Mouse (Mus musculus): Measurements from ENCODE around the gene Tbc1d16. TPM values are rescaled to one million over a fixed set of nuclear protein-coding genes. Genes with fewer than 3 reads are reported as not detected.
A peak's percentile ranks its signal among the peaks of the same experiment; 100 is the strongest.
"Not testable (repeated sequence)": the region's sequence is repeated elsewhere in the genome, so short reads cannot be mapped to it uniquely, and the experiment has no call there.

Gene Tbc1d16
- polyA plus RNA-seq (2021) = 17.4 TPM

DNA sequence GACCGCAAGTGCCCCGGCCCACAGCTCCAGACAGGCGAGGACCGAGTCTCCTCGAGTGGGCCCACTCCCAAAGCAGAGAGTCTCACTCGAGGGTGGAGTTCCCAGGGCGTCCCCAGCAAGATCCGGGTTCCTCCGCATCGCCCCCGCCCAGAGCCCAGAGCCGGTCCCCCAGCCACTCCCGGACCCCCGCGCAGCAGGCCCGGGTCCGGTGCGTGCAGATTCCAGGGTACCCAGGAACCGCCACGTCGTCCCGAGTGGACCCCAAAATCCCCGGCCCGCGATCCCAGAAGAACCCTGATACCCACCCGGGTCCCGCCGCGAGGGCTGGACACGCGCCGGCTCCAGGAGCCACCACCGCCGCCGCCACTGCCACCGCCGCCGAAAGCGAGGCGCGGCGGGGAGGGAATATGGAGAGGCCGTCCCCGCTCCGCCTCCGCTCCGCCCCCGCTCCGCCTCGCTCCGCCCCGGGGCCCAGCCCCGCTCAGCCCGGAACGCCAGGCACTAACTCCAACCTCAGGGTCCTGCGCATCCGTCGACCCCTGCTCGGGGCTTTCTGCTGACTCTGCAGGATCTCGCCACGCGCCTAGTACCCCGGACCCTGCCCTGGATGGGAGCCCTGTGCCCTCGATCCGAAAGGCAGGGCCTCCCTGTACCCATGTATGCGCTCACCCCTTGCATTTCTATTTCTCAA, at the start of gene Tbc1d16, which contains the start of gene Ccdc40:
Tbc1d16 (minus strand) TSS at position 409 of the 691 bp plus-strand sequence.
Ccdc40 (plus strand) TSS at position 482 of the 691 bp plus-strand sequence.
- peaks cover 8% of the 10 kb centered on the region for H3K27me3 ChIP-seq
- ChIA-PET CTCF (no interaction called here), POLR2A (interaction anchor here (1.6 kb wide), 1 partner anchor 22 kb away, joined by 4 read pairs; no protein-coding TSS in a partner anchor)
- DNase-seq (ENCODE audit: low read depth, low spot score) (no peak), ATAC-seq (peak; percentile 83)
- in situ Hi-C loops (cut with MboI; ENCODE audit: low pct_unique_long_range_greater_than_20kb) = no loop called here
- no peak for TF ChIP-seq CTCF (IDR thresholded peaks at IDR 0.05)

DNA sequence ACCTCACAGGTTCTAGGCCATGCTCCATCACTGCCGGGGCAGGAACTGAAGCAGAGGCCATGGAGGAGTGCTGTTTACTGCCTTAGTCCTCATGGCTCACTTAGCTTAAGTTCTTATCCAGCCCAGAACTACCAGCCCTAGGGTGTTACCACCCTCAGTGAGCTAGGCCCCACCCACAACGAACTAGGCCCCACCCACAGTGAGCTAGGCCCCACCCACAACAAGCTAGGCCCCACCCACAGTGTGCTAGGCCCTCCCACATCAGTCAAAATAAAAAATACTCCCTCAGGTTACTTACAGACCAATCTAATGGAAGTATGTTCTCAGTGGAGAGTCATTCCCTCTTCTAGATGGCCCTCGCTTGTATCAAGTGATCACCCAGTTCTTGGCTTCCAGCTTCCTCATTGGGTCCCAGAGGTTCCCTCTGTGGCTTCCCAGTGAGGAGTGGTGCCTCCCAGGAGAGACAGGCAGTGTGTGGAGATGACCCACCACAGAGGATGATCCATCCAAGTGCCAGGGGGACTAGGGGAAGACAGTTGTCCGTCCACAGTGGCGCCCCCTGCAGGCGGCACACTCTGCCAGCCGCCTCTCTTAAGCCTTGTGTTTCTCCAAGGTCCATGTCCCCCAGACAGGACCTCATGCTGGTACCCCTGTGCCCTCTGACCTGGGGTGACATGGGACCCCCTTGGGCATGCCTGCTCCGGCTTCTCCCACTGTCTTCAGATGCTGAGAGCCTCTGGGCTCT, 45.1 kb upstream of the Tbc1d16 start:
- CTCF ChIA-PET = interaction anchor here (1.0 to 1.8 kb wide), 4 partner anchors 11 to 64 kb away, joined by 3 to 10 read pairs (median 5); no protein-coding TSS in a partner anchor
- ATAC-seq = no peak
- no peak for DNase-seq (ENCODE audit: low read depth, low spot score)
- no peak for TF ChIP-seq CTCF (IDR thresholded peaks at IDR 0.05)
- in situ Hi-C loops (cut with MboI; ENCODE audit: low pct_unique_long_range_greater_than_20kb) = no loop called here
- no peaks in the 10 kb centered on the region for H3K27me3 ChIP-seq
- POLR2A ChIA-PET = interaction anchor here (0.6 to 1.0 kb wide), 2 partner anchors 13 to 26 kb away, joined by 3 read pairs; no protein-coding TSS in a partner anchor

DNA sequence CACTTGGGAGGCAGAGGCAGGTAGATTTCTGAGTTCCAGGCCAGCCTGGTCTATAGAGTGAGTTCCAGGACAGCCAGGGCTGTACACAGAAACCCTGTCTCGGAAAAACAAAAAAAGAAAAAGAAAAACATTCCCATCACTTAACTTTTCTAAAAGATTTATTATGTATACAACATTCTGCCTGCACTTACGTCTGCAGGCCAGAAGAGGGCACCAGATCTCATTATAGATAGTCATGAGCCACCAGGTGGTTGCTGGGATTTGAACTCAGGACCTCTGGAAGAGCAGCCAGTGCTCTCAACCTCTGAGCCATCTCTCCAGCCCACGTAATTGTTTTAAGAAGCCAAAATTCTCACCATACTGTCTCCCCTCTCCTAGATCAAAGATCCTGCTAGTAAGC, 44.2 kb upstream of the Tbc1d16 start:
- ATAC-seq; in situ Hi-C loops (cut with MboI; ENCODE audit: low pct_unique_long_range_greater_than_20kb); DNase-seq (ENCODE audit: low read depth, low spot score); H3K27me3 ChIP-seq: not testable (repeated sequence)
- CTCF ChIA-PET = interaction anchor here (1.0 to 1.8 kb wide), 5 partner anchors 12 to 66 kb away, joined by 3 to 10 read pairs (median 5); no protein-coding TSS in a partner anchor
- POLR2A ChIA-PET = interaction anchor here (0.6 to 1.0 kb wide), 3 partner anchors 14 to 27 kb away, joined by 3 read pairs; no protein-coding TSS in a partner anchor

DNA sequence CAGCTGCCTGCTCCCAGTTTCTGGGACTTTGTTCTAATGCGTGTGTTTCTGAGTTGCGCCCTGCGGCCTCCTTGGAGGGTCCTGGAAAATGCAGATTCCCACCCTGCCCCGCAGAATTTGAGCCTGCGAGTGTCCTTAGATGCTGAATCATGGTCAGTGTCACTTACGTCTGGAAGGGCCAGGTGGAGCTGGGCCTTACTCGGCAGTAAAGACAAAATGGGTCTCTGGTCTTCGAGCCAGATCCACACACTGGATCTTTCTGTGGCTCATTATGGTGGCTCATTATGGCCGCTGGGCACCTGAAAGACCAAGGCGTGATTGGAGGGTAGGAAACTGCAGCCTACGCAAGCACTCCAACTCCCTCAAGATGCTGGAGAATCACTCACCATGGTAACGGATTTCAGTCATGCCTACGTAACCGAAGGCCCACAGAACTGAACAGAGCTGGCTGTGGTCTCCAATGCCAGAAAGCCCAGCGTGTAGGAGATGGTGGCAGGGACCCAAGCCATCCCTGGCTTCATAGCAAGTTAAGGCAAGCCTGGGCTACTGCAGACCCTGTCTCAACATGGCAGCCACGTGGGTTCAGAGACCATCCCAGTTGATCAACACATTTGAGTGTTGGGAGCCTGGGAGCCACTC, 40.4 kb upstream of the Tbc1d16 start:
- ChIA-PET POLR2A (interaction anchor here (1.0 to 1.2 kb wide), 2 partner anchors 17 to 19 kb away, joined by 3 read pairs; no protein-coding TSS in a partner anchor), CTCF (interaction anchor here (0.9 to 2.2 kb wide), 5 partner anchors 7 to 54 kb away, joined by 3 to 9 read pairs (median 4); no protein-coding TSS in a partner anchor)
- no peak for DNase-seq (ENCODE audit: low read depth, low spot score)
- ATAC-seq = no peak
- in situ Hi-C loops (cut with MboI; ENCODE audit: low pct_unique_long_range_greater_than_20kb) = no loop called here
- H3K27me3 ChIP-seq = no peaks in the 10 kb centered on the region
- no peak for TF ChIP-seq CTCF (IDR thresholded peaks at IDR 0.05)

DNA sequence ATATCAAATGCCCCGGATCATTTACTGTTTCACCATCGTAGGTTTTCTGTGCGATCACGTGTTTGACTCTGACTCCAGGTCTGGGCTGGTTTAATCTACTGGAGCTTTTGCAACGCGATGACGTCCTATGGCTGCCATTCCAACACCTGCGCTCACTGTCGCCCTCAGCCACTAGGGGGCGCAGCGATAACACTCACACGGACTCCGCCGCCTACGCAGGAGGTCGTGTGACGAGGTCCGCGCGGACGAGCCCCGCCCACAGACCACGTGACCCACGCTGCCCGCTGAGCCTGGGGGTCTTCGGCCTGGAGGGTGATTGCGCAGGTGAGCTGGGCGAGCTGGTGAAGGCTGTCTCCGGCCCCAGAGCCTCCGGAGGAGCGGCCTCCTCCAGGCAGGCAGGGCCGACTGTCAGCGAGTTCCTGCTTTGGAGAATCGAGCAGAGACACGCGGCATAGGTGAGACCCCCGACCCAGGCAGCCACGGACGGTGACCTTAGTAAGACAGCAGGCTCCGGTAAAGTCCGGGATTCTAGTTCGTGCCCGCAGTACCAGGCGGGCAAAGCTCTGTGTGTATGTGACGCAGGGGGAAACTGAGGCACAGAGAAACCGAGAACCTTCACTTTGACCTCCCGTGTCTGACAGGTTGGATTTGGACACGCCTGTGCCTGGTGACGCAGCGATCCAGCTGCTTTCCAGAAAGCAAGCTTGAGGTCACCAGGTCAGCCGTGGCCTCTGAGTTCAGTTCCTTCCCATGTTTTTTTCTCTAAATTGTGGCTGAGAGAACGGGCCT, 39.7 kb upstream of the Tbc1d16 start, which contains the start of gene Gaa:
Gaa (plus strand) TSS at position 120 of the 789 bp plus-strand sequence.
- TF ChIP-seq CTCF (IDR thresholded peaks at IDR 0.05) = no peak
- in situ Hi-C loops (cut with MboI; ENCODE audit: low pct_unique_long_range_greater_than_20kb) = no loop called here
- DNase-seq (ENCODE audit: low read depth, low spot score) = no peak
- peak; percentile 68 for ATAC-seq
- H3K27me3 ChIP-seq = no peaks in the 10 kb centered on the region
- POLR2A ChIA-PET = interaction anchor here (1.0 to 1.2 kb wide), 2 partner anchors 18 to 19 kb away, joined by 3 read pairs; no protein-coding TSS in a partner anchor
- CTCF ChIA-PET = interaction anchor here (0.6 to 2.2 kb wide), 6 partner anchors 8 to 54 kb away, joined by 3 to 9 read pairs (median 4); no protein-coding TSS in a partner anchor

DNA sequence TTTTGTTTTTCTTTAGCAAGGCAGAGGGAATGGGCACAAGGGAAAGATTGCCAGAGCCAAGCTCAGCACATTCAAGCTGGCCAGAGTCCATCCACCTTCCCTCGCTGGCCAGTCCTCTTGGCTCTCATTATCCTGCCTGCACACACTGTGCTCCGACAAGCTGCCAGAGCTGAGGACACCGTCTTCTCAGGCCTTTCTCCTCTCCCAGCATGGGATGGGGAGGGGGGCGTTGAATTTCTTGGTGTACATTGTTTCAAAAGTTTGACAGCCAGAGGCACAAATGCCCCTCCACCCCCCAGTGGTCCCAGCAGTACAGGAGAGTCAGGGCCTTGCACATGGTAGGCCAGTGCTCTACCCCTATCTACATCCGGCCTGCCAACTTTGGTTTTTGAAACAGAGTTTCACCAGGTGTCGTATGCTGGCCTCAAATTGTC, 39.0 kb upstream of the Tbc1d16 start:
- ChIA-PET POLR2A (interaction anchor here (1.0 kb wide), 1 partner anchor 18 kb away, joined by 3 read pairs; no protein-coding TSS in a partner anchor), CTCF (interaction anchor here (0.6 to 2.2 kb wide), 6 partner anchors 8 to 63 kb away, joined by 3 to 9 read pairs (median 4); no protein-coding TSS in a partner anchor)
- in situ Hi-C loops (cut with MboI; ENCODE audit: low pct_unique_long_range_greater_than_20kb) = no loop called here
- TF ChIP-seq CTCF (IDR thresholded peaks at IDR 0.05) = no peak
- H3K27me3 ChIP-seq = no peaks in the 10 kb centered on the region
- ATAC-seq = no peak
- no peak for DNase-seq (ENCODE audit: low read depth, low spot score)

DNA sequence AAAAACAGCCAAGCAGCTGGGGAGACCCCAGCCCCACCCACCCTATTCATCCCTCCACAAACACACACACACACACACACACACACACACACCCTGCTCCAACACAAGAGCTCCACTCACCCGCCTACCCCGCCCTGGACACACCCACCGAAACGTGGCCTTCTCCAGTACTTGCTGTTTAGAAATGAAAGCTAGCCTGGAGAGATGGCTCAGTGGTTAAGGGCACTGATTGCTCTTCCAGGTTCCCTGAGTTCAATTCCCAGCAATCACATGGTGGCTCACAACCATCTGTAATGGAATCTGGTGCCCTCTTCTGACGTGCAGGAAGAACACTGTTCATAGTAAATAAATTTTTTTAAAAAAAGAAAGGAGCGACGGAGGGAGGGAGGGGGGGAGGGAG, 37.5 kb upstream of the Tbc1d16 start:
- ATAC-seq = no peak
- in situ Hi-C loops (cut with MboI; ENCODE audit: low pct_unique_long_range_greater_than_20kb) = no loop called here
- DNase-seq (ENCODE audit: low read depth, low spot score) = no peak
- ChIA-PET CTCF (interaction anchor here (0.9 to 1.5 kb wide), 2 partner anchors 16 to 59 kb away, joined by 3 read pairs; no protein-coding TSS in a partner anchor), POLR2A (no interaction called here)
- TF ChIP-seq CTCF (IDR thresholded peaks at IDR 0.05) = no peak
- no peaks in the 10 kb centered on the region for H3K27me3 ChIP-seq

DNA sequence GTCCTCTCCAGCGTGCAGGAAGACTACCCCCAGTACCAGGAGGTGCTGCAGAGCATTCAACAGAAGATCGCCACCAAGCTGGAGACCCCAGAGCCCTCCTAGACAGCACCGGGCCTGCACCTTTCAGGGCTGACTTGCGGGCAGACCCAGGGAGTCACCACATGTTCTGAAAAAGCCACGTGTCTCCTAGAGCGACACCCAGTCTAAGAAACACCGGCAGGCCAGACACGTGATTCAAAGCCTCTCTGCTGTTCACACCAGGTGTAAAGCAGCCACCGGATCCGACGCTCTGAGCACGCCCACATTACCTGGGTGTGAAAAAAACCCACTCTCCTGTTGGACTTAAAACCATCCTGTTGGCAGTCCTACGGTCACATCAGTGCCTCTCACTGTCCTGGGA, 36.1 kb upstream of the Tbc1d16 start:
- ATAC-seq (no peak), DNase-seq (ENCODE audit: low read depth, low spot score) (no peak)
- peaks cover 7% of the 10 kb centered on the region for H3K27me3 ChIP-seq
- in situ Hi-C loops (cut with MboI; ENCODE audit: low pct_unique_long_range_greater_than_20kb) = no loop called here
- TF ChIP-seq CTCF (IDR thresholded peaks at IDR 0.05) = no peak
- ChIA-PET CTCF (no interaction called here), POLR2A (no interaction called here)

DNA sequence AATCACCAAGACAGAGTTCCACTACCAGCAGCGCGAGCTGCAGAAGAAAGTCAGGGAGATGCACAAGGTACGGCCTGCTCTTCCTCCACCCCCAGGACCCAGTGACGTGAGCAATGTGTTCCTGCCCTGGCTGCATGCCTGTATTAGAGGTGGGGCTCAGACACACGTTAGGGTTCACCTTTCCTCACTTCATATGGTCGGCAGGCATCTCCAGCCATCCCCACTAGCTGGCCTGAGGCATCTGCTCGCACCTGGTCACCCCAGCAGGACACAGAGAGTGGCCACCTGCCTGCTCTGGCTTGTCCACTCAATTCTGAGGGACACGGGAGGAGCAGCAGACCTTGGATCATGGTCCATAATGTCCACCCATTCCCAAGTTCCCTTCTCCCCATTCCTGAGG, 31.7 kb upstream of the Tbc1d16 start:
- ChIA-PET CTCF (no interaction called here), POLR2A (no interaction called here)
- ATAC-seq = no peak

More for the DNA sequence above, 31.7 kb upstream of the Tbc1d16 start:
- no peak for TF ChIP-seq CTCF (IDR thresholded peaks at IDR 0.05)
- in situ Hi-C loops (cut with MboI; ENCODE audit: low pct_unique_long_range_greater_than_20kb) = no loop called here
- peaks cover 7% of the 10 kb centered on the region for H3K27me3 ChIP-seq
- no peak for DNase-seq (ENCODE audit: low read depth, low spot score)
